Mouse (Mus musculus) R1 (cell line): ENCODE measurements at regions not wholly inside any gene's neighbourhood (a gene's known extent, or its start where the extent isn't known, plus 50 kb on each side); places are given as distances from the start of the nearest gene placed in this dataset.

Experiments
- DNase-seq: peaks from one replicate; pipeline ENCODE4 v3.0.0-alpha.2; 2018; ENCODE audit warnings: low read depth, low spot score

GRCm38 (mm10) chr5:126148908-126149307 lies 617.3 kb downstream of the Tmem132b start:
- no peak for DNase-seq

- peak; percentile 54 for DNase-seq
These were observed 623.8 kb downstream of the Tmem132b start for GRCm38 (mm10) chr5:126155216-126155880.

- no peak for DNase-seq
These were observed 654.5 kb downstream of the Tmem132b start for GRCm38 (mm10) chr5:126186111-126186510.

- no peak for DNase-seq
These were observed 668.3 kb downstream of the Tmem132b start for GRCm38 (mm10) chr5:126199876-126200275.

GRCm38 (mm10) chr5:126201535-126201934 lies 670.0 kb downstream of the Tmem132b start:
- DNase-seq = peak; percentile 66

- no peak for DNase-seq
These were observed 670.4 kb downstream of the Tmem132b start for GRCm38 (mm10) chr5:126201996-126202395.

GRCm38 (mm10) chr5:126217016-126217415 lies 685.4 kb downstream of the Tmem132b start:
- no peak for DNase-seq

GRCm38 (mm10) chr5:126217746-126218145 lies 686.2 kb downstream of the Tmem132b start:
- DNase-seq = peak; percentile 95

- DNase-seq = no peak
These were observed 692.1 kb downstream of the Tmem132b start for GRCm38 (mm10) chr5:126223696-126224095.

- DNase-seq = peak; percentile 87
These were observed 699.2 kb downstream of the Tmem132b start for GRCm38 (mm10) chr5:126230768-126231167.

GRCm38 (mm10) chr5:126238071-126238470 lies 706.5 kb downstream of the Tmem132b start:
- DNase-seq = no peak

GRCm38 (mm10) chr5:126245776-126246175 lies 714.2 kb downstream of the Tmem132b start:
- DNase-seq = no peak

- no peak for DNase-seq
These were observed 718.8 kb downstream of the Tmem132b start for GRCm38 (mm10) chr5:126250331-126250730.

GRCm38 (mm10) chr5:126254661-126255060 lies 723.1 kb downstream of the Tmem132b start:
- DNase-seq = no peak

GRCm38 (mm10) chr5:126257860-126258259 lies 726.3 kb downstream of the Tmem132b start:
- peak; percentile 82 for DNase-seq

GRCm38 (mm10) chr5:126266471-126266870 lies 734.9 kb downstream of the Tmem132b start:
- no peak for DNase-seq

- DNase-seq = no peak
These were observed 735.5 kb downstream of the Tmem132b start for GRCm38 (mm10) chr5:126266929-126267609.

GRCm38 (mm10) chr5:126268592-126268991 lies 737.0 kb downstream of the Tmem132b start:
- DNase-seq = no peak

GRCm38 (mm10) chr5:126274316-126274715 lies 742.7 kb downstream of the Tmem132b start:
- DNase-seq = no peak

GRCm38 (mm10) chr5:126281057-126281728 lies 749.6 kb downstream of the Tmem132b start:
- no peak for DNase-seq

- DNase-seq = peak; percentile 30
These were observed 750.2 kb downstream of the Tmem132b start for GRCm38 (mm10) chr5:126281782-126282181.

GRCm38 (mm10) chr5:126324847-126325246 lies 793.3 kb downstream of the Tmem132b start:
- peak; percentile 68 for DNase-seq

- peak; percentile 68 for DNase-seq
These were observed 796.7 kb downstream of the Tmem132b start for GRCm38 (mm10) chr5:126328276-126328675.
